Mouse (Mus musculus): Measurements from ENCODE around the gene Diaph3.

Diaph3 gene

GRCm38 (mm10) chr14:86844075-86844474 is 297.0 kb downstream of the Diaph3 start:
- no peak for DNase-seq

GRCm38 (mm10) chr14:86837642-86838041 is 303.4 kb downstream of the Diaph3 start:
- DNase-seq, result no peak

GRCm38 (mm10) chr14:86834851-86835250 is 306.2 kb downstream of the Diaph3 start:
- DNase-seq, result no peak

GRCm38 (mm10) chr14:86834269-86834668 is 306.8 kb downstream of the Diaph3 start:
- no peak for DNase-seq

- no peak for DNase-seq
Measured at GRCm38 (mm10) chr14:86833003-86833402, 308.0 kb downstream of the Diaph3 start.

GRCm38 (mm10) chr14:86816246-86816645 is 324.8 kb downstream of the Diaph3 start:
- no peak for DNase-seq

- no peak for DNase-seq
Measured at GRCm38 (mm10) chr14:86788880-86789641, 352.0 kb downstream of the Diaph3 start.

GRCm38 (mm10) chr14:86786866-86787265 is 354.2 kb downstream of the Diaph3 start:
- DNase-seq, result peak in 1 of 2 experiments; percentile 11

GRCm38 (mm10) chr14:86781553-86782273 is 359.3 kb downstream of the Diaph3 start:
- DNase-seq, result peak; percentile 12 to 29

GRCm38 (mm10) chr14:86773311-86773710 is 367.7 kb downstream of the Diaph3 start:
- no peak for DNase-seq

- DNase-seq, result no peak
Measured at GRCm38 (mm10) chr14:86772176-86773150, 368.6 kb downstream of the Diaph3 start.

- DNase-seq, result no peak
Measured at GRCm38 (mm10) chr14:86764286-86764685, 376.7 kb downstream of the Diaph3 start.

GRCm38 (mm10) chr14:86757604-86758520 is 383.2 kb downstream of the Diaph3 start:
- no peak for DNase-seq

GRCm38 (mm10) chr14:86757132-86757531 is 383.9 kb downstream of the Diaph3 start:
- DNase-seq, result no peak

- DNase-seq, result no peak
Measured at GRCm38 (mm10) chr14:86750351-86750750, 390.7 kb downstream of the Diaph3 start.

GRCm38 (mm10) chr14:86749425-86749824 is 391.6 kb downstream of the Diaph3 start:
- no peak for DNase-seq

GRCm38 (mm10) chr14:86748876-86749275 is 392.2 kb downstream of the Diaph3 start:
- DNase-seq, result no peak

GRCm38 (mm10) chr14:86744523-86744922 is 396.5 kb downstream of the Diaph3 start:
- DNase-seq, result no peak

- no peak for DNase-seq
Measured at GRCm38 (mm10) chr14:86741855-86742531, 399.0 kb downstream of the Diaph3 start.

GRCm38 (mm10) chr14:86738916-86739315 is 402.1 kb downstream of the Diaph3 start:
- DNase-seq, result no peak

- DNase-seq, result no peak
Measured at GRCm38 (mm10) chr14:86736646-86737045, 404.4 kb downstream of the Diaph3 start.

All from kidney, postnatal 4 days (tissue).